Mouse (Mus musculus): ENCODE data around the gene Dusp22.

The Dusp22 gene

GRCm38 (mm10) chr13:30673878-30674277 lies 14.1 kb downstream of the Dusp22 start:
- no peak for DNase-seq

GRCm38 (mm10) chr13:30678822-30679221 lies 19.0 kb downstream of the Dusp22 start:
- no peak for DNase-seq

- no peak for DNase-seq
These were observed 22.1 kb downstream of the Dusp22 start for GRCm38 (mm10) chr13:30681866-30682265.

GRCm38 (mm10) chr13:30682328-30682727 lies 22.5 kb downstream of the Dusp22 start:
- no peak for DNase-seq

- DNase-seq: no peak
These were observed 24.9 kb downstream of the Dusp22 start for GRCm38 (mm10) chr13:30684614-30685122.

GRCm38 (mm10) chr13:30685957-30686356 lies 26.2 kb downstream of the Dusp22 start:
- DNase-seq: no peak

- DNase-seq: no peak
These were observed 28.3 kb downstream of the Dusp22 start for GRCm38 (mm10) chr13:30688035-30688616.

- DNase-seq: no peak
These were observed 29.7 kb downstream of the Dusp22 start for GRCm38 (mm10) chr13:30689475-30689874.

GRCm38 (mm10) chr13:30691441-30692292 lies 31.9 kb downstream of the Dusp22 start:
- DNase-seq: no peak

- DNase-seq: no peak
These were observed 33.0 kb downstream of the Dusp22 start for GRCm38 (mm10) chr13:30692644-30693385.

- no peak for DNase-seq
These were observed 35.4 kb downstream of the Dusp22 start for GRCm38 (mm10) chr13:30695232-30695631.

GRCm38 (mm10) chr13:30695890-30696289 lies 36.1 kb downstream of the Dusp22 start:
- DNase-seq: no peak

GRCm38 (mm10) chr13:30697880-30698279 lies 38.1 kb downstream of the Dusp22 start:
- no peak for DNase-seq

GRCm38 (mm10) chr13:30702695-30703094 lies 42.9 kb downstream of the Dusp22 start:
- DNase-seq: no peak

GRCm38 (mm10) chr13:30704246-30705095 lies 44.7 kb downstream of the Dusp22 start:
- peak; percentile 43 to 62 for DNase-seq

GRCm38 (mm10) chr13:30711066-30711465 lies 51.3 kb downstream of the Dusp22 start:
- DNase-seq: no peak

- no peak for DNase-seq
These were observed 51.9 kb downstream of the Dusp22 start for GRCm38 (mm10) chr13:30711711-30712110.

GRCm38 (mm10) chr13:30712280-30712679 lies 52.5 kb downstream of the Dusp22 start:
- no peak for DNase-seq

- no peak for DNase-seq
These were observed 53.8 kb downstream of the Dusp22 start for GRCm38 (mm10) chr13:30713621-30714020.

- DNase-seq: no peak
These were observed 54.8 kb downstream of the Dusp22 start for GRCm38 (mm10) chr13:30714552-30714951.

- peak in 1 of 2 experiments; percentile 19 for DNase-seq
These were observed 55.3 kb downstream of the Dusp22 start for GRCm38 (mm10) chr13:30715060-30715459.

GRCm38 (mm10) chr13:30715573-30715972 lies 55.8 kb downstream of the Dusp22 start:
- DNase-seq: no peak
